Mouse (Mus musculus): ENCODE measurements around the gene Ankrd36.

DNA sequence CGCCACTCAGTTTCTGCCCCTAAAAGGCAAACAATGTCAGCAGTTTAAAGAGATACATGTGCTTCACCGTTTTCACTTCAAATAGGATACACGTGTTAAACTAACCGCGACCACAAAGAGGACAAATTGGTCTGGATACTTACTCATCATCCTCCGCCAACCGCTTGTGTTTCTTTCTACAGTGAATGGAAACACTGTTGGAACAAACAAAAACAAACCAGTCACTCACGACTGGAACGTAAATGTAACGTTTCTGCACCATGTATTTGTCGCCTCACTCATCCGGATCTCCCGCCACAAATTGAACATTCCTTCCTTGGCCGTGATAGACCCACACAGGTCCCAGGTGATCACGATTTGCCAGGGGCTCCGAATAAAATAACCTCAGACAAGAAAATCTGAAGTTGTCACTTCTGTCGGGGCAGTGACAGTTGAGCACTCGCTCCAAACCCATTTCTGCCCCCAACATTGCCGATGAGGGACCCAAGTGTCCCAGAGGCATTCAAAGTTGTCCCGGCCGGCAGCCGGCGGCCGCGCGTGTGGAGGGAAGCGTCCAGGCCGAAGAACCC lies 28.2 kb upstream of the Ankrd36 start:
- TF ChIP-seq CTCF (IDR thresholded peaks at IDR 0.05; ENCODE audit: borderline replicate concordance, insufficient read depth, low read length) = no peak
- TF ChIP-seq POLR2A (IDR thresholded peaks at IDR 0.05; ENCODE audit: low read depth, low read length) = no peak
